Mouse (Mus musculus): ENCODE measurements around the gene Ndufb8.
A peak's percentile ranks its signal among the peaks of the same experiment; 100 is the strongest.

The Ndufb8 gene

DNA sequence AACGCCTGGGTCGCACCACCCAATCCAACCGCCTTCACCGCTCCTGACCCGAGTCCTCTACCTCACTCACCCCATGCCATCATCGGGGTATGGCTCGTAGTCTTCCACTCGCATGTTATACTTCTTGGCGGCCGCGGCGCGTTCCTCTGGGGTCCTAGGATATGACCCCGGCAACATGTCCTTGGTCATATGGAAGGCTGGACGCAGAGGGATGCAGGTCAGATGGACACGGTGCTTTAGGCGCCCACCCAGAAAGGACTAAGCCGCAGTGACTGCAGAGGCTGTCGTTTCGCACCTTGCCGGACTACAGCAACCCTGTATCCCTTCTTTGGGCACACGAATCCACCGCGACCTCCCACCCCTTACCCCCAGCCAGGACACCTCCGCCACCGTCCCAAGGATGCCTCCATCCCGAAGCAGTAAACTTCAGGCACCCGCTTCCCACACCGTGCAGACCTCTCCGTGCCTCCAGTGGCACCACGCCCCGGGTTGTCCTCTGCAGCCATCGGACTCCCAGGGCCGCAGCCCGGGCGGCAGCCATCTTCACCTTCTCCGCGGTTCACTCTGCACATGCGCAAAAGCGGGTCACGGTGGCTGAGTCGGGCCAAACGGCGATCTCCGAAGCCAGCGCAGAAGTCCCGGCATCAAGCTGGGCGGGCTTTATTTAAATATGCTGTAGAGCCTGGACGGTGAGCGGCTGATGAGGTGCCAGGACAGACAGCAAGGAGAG is at the start of gene Ndufb8:
Ndufb8 (minus strand) TSS at position 580 of the 730 bp plus-strand sequence.
- DNase-seq (ENCODE audit: low spot score in 2 of 2), result peak; percentile 90 to 93

GRCm38 (mm10) chr19:44594180-44594579 is 38.9 kb upstream of the Ndufb8 start:
- no peak for DNase-seq (ENCODE audit: low spot score in 2 of 2)

GRCm38 (mm10) chr19:44591638-44592037 is 36.4 kb upstream of the Ndufb8 start:
- no peak for DNase-seq (ENCODE audit: low spot score in 2 of 2)

DNA sequence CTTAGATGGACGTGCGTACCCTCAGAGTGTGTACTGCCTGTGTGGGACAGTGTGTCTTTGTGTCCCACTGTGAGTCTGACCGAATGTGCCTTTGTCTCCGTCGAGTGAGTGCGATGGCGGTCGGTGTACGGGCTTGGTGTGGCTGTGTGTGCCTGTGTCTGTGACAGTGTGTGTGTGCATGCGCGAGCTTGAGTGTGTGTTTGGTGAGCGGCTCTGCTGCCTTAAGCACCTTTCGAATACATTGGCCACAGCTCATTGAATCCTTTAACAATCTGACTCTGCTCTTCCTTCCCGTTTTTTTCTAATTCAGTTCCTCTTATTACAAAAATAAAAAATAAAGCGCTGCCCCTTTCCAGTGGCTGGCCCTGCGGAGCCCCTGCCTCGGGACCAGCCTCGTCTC is 35.8 kb upstream of the Ndufb8 start:
- DNase-seq (ENCODE audit: low spot score in 2 of 2), result no peak

DNA sequence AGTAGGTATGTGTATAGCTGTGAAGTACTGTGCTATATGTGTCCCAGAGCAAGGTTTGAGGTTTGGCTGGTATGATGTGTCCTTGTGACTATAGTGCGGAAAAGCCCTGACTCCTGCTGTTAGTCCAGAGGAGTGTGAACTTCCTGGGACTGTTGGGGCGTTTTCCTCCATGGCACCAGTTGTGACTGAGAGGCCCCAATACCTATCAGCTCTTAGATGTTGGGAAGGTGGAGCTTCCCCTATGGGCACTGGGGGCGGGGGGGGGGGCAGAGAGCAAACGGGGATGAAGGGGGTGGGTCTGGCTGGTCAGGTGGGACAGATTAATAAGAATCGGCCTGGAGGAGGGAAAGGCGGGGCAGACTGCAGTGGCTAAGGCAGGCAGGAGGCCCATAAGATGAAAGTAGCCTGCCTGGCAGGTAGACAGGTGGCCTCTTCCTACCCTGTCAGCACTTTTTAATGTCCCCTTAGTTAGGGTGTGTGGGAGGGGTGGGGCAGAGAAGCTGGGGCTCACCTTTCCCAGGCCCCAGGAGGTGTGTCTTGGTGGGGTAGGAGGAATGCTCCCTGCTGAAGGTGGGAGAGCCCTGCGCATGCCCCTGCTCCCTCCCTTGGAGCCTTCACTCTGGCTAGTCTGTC is 34.5 kb upstream of the Ndufb8 start:
- no peak for DNase-seq (ENCODE audit: low spot score in 2 of 2)

DNA sequence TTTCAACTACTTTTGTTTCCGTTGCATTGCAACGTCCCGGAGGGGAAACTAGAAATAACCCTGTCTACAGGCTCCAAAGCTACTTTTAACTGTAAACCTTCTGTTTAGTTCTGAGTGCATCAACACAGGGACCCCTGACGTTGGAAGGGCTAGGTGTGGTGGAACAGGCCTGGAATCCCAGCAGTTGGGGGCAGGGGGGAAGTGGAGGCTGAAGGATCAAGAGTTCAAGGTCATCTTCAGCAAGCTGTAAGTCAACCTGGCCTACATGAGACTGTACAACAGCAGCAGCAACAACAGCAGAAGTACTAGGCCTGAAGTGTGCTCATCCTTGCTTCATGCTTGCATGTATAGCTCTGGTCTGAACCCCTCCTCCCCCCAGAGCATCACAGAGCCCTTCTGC is 32.8 kb upstream of the Ndufb8 start:
- DNase-seq (ENCODE audit: low spot score in 2 of 2), result no peak

DNA sequence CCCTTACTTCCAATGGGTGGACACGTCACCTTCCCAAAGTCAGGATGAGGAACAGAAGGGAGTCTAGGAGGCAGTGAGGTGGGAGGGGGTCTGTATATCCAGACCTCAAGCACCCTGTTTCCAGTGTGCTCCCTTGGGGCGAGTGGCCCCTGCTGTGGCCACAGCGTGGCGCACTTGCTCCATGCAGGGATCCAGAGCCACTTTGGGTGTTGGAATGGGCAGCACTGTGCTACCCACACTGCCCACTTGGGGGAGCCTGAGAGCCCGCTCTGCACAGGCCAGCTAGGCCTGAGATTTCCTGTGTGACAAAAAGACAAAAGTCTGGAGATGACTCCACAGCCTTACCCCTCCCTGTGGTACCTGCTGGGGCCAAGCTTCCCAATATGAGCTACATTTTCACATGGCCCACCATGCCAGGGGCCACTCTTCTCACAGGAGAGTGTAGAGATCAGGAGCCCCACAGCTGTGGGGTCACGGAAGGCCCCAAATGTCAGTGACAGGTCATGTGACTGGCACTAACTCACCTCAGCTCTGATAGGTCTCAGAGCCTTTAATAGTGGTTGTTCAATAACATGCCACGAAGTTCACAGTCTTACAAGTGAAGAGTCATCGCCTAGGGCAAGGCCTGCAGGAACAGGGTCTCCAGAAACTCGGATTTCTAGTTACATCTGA is 27.5 kb upstream of the Ndufb8 start:
- DNase-seq (ENCODE audit: low spot score in 2 of 2), result peak; percentile 85 to 90

DNA sequence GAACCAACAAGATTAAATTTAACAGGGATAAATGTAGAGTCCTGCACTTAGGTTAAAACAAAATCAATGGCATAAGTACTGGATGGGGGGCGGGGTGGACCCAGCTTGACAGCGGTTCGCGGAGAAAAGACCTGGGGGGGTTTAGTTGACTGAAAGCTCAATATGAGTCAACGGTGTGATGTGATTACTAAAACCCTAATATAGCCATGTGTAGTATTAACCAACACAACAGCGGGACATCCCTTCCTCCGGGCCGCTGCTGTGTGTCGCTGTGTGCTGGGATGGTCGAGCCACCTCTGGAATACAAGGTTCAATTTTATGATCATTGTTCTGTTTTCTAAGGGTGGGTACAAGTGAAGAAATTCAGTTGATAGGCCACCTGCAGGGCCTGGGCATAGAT is 26.9 kb upstream of the Ndufb8 start:
- no peak for DNase-seq (ENCODE audit: low spot score in 2 of 2)

GRCm38 (mm10) chr19:44578038-44578437 is 22.8 kb upstream of the Ndufb8 start:
- no peak for DNase-seq (ENCODE audit: low spot score in 2 of 2)

GRCm38 (mm10) chr19:44576275-44576674 is 21.0 kb upstream of the Ndufb8 start:
- no peak for DNase-seq (ENCODE audit: low spot score in 2 of 2)

DNA sequence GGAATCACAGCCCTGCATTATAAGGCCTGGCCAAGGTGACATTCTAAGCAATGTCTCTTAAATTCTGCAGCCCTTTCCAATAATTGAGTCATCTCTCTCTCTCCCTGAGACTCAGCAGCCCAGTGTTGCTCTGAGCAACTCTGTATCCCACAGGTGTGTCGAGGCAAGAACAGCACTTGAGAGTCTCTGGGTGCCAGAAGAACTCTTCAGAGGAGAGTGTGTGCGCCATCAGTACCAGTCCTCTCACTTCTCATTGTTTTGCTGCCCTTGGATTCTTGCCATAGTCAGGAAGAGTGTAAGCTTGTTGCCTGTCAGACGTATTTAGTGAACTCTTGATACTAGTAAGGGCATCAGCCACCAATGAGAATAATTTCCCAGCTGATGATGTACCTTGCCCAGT is 12.5 kb upstream of the Ndufb8 start:
- DNase-seq (ENCODE audit: low spot score in 2 of 2), result no peak

GRCm38 (mm10) chr19:44564006-44564405 is 8.8 kb upstream of the Ndufb8 start:
- no peak for DNase-seq (ENCODE audit: low spot score in 2 of 2)

GRCm38 (mm10) chr19:44562652-44563206 is 7.5 kb upstream of the Ndufb8 start, which contains the start of gene Hif1an:
Gene Hif1an, plus strand, starts transcription at chr19:44562850.
- DNase-seq (ENCODE audit: low spot score in 2 of 2), result peak; percentile 92

DNA sequence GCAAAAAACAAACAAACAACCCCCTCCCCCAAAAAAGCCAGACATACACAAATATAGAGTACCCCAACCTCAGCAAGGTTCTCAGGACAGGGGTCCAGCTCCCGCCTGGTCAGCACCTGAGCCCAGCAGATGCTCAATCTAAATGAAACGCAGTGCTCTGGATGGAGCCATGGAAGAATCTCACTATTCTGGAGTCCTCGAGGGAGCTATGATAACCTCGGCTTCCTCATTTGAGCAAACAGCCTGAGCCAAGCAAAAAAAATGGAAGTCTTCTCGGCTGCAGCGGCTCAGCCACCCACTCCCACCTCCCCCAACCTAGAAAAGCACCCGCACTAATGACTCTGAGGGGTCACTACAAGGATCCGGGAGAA is 765 bp downstream of the Ndufb8 start:
- no peak for DNase-seq (ENCODE audit: low spot score in 2 of 2)

- DNase-seq (ENCODE audit: low spot score in 2 of 2), result no peak
Measured at GRCm38 (mm10) chr19:44553286-44553685, 2.0 kb downstream of the Ndufb8 start.

GRCm38 (mm10) chr19:44552731-44553130 is 2.5 kb downstream of the Ndufb8 start, which contains the start of gene Gm20538:
Gene Gm20538, minus strand, starts transcription at chr19:44552831.
- no peak for DNase-seq (ENCODE audit: low spot score in 2 of 2)

DNA sequence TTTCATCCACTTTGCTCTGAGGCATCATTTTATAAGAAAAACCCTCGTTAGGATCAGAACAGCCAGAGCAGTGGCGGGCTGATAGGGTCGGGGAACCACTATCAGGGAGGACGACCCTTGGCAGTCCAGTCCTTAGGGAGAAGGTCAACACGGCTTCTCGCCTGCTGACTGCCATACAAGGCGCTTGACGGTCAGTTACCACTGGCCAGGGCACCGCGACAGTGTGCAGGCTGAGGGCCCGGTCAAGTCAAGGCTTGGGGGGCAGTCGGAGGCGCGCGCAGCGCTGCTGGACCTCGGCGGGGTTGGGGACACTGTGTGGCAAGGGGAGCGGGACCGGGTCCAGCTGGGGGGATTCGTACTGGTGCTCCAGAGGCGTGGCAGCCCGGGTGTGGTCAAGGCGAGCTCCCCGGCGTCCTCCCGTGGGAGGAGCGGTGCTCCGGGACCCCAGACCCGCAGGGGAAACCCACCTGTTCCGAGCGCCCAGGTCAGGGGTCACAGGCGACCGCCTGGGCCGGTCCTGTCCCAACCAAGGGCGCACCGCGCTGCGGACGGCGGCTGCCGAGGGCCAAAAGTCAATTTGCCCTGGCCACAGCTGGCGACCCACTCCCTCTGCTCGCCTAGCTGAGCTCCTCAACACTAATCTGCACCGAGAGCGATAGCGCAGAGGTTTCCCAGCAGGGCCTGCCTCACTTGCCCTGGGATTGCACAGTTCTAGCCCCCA is 9.8 kb downstream of the Ndufb8 start, which contains the start of gene Sec31b:
Sec31b (minus strand) TSS at position 544 of the 721 bp plus-strand sequence.
- DNase-seq (ENCODE audit: low spot score in 2 of 2), result no peak

GRCm38 (mm10) chr19:44544775-44545174 is 10.5 kb downstream of the Ndufb8 start:
- peak; percentile 25 to 32 for DNase-seq (ENCODE audit: low spot score in 2 of 2)

DNA sequence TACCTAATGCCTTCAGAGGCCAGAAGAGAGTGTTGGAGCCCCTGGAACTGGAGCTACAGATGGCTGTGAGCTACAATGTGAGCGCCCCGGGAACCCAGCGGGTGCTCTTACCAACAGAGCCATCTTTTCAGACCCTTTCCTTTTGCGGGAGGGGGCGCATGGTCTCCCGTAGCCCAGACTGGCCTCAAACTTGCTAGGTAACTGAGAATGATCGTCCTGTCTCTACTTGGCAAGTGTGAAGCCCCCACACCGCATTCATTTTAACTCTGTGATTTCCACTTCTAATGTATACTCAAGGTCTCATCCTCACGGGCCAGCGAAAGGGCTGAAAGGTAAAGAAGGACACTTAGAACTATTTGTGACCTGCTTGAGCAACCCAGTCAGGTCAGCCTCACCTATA is 10.9 kb downstream of the Ndufb8 start:
- no peak for DNase-seq (ENCODE audit: low spot score in 2 of 2)

DNA sequence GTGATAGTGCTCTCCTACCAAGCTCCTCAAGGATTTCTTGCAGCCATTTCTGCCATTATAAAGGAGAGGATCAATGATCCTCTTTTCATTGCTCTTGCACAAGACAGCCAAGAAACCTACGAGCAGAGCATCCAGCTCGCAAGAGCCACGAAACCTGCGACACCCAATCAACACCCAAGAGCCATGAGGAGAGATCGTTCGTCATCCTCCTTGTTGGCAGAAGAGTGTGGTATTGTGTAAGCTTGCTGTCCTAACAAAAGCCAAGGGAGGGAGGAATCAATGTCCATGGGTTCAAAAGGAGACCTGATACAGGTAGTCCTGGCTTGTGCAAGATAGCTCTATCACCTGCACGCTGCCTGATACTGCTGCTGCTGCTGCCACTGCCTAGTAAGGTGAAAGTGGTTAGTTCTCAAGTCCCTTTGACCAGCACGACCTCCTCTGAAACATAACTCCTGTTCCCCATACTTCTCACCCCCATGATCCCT is 12.5 kb downstream of the Ndufb8 start:
- DNase-seq (ENCODE audit: low spot score in 2 of 2), result no peak

DNA sequence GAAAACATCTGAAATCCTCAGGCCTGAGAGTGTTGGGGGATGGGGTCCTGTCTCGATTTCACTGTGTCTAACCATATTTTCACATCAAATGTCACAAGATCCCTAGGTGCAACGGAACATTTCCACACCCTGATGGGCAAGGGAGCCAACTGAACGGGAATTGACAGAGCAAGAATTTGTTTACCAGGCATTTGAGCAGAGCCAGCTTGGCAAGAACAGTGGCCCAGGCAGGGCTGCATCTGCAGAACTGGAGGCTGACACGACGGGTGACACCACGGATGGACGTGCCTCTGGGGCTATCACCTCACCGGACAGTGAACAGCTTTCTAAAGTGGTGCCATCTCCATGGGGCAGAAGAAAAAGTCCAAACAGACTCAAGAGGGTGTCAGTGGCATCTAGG is 17.8 kb downstream of the Ndufb8 start:
- no peak for DNase-seq (ENCODE audit: low spot score in 2 of 2)

DNA sequence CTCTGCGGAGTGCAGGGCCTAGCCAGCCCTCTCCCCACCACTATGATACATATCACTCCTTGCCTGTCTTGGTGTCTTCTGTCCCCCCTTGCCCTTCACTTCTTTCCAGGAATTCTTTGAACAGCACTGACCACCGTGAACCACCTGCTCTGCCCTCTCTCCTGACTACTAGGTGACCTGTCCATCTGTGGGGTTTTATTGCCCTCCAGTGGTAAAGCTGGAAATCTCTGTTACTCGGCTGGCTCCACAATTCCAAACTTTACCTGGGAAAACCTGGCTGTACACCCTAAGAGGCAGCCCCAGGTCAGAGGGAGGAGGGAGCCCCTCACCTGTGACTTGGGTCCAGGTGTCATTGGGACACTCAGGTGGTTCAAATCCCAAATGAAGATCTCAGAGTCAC is 19.9 kb downstream of the Ndufb8 start:
- DNase-seq (ENCODE audit: low spot score in 2 of 2), result no peak
